Mouse (Mus musculus): ENCODE measurements at regions not wholly inside any gene's neighbourhood (a gene's known extent, or its start where the extent isn't known, plus 50 kb on each side); places are given as distances from the start of the nearest gene placed in this dataset.

DNA sequence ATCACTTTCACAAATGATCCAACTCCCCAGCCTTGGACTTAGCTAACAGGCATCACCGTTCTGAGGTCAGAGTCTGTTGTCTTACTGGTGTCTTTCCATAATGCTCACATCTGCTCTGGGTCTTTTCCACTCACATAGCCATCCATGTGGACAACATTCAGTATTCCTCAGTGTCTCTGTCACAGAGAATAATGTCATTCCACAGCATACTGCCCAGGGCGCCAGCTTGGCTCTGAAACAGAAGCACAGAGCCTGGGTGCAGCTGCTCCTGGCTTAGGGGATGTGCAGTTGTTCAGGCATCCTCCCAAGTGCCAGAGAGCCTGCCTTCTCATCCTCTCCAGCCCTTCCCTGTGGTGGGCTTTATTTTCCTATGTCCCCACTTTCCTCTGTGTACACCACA, 226.7 kb upstream of the Mki67 start:
- Histone ChIP-seq H3K27ac (ENCODE audit: low read length) (no peak overlapping the region), H3K9ac (replicated peaks; ENCODE audit: low read length) (no peak overlapping the region), H3K36me3 (ENCODE audit: insufficient read depth, low read length) (no peaks in the 10 kb centered on the region), H3K9me3 (ENCODE audit: low read length) (no peaks in the 10 kb centered on the region), H3K4me3 (ENCODE audit: low read length) (no peak overlapping the region), H3K4me2 (replicated peaks; ENCODE audit: low read depth, low read length) (no peak overlapping the region), H3K4me1 (ENCODE audit: insufficient read depth, low read length) (no peaks in the 10 kb centered on the region), H3K27me3 (ENCODE audit: insufficient read depth, low read length) (no peaks in the 10 kb centered on the region)
- no peak for ATAC-seq (ENCODE audit: low FRiP score, low TSS enrichment)
- WGBS, result 93% methylated on average over 2 of the region's 2 CpGs

DNA sequence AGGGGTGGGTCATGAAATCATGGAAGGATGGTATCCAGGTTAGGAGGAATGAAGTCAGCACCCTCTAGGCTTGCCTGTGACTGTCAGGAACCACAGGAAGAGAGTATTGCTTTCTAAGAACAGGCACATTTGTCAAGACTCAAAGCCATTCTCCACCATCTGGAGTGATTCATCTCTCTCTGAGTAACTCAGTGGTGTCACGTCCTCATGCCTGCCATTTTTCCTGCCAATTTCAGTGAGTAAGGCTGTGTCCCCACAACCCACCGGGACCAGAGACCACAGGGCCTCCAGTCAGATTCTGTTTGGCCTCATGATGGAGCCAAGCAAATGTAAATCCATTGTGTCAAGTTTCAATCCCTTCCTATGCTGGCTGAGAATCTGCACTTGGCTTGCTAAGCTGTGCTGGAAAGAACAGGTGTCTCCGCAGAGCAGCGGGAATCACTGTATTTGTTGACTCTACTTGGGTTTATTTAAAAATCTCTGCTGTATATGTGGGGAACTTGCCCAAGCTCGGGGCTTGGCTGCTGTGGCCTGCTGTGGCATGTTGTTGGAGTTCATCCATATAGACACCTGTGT, 230.0 kb upstream of the Mki67 start:
- Histone ChIP-seq H3K9ac (replicated peaks; ENCODE audit: low read length) (no peak overlapping the region), H3K9me3 (ENCODE audit: low read length) (no peaks in the 10 kb centered on the region), H3K36me3 (ENCODE audit: insufficient read depth, low read length) (no peaks in the 10 kb centered on the region), H3K4me2 (replicated peaks; ENCODE audit: low read depth, low read length) (no peak overlapping the region), H3K27me3 (ENCODE audit: insufficient read depth, low read length) (no peaks in the 10 kb centered on the region), H3K4me3 (ENCODE audit: low read length) (no peak overlapping the region), H3K4me1 (ENCODE audit: insufficient read depth, low read length) (no peaks in the 10 kb centered on the region), H3K27ac (ENCODE audit: low read length) (no peak overlapping the region)
- ATAC-seq (ENCODE audit: low FRiP score, low TSS enrichment), result no peak
- WGBS, result 82% methylated on average over 5 of the region's 5 CpGs

DNA sequence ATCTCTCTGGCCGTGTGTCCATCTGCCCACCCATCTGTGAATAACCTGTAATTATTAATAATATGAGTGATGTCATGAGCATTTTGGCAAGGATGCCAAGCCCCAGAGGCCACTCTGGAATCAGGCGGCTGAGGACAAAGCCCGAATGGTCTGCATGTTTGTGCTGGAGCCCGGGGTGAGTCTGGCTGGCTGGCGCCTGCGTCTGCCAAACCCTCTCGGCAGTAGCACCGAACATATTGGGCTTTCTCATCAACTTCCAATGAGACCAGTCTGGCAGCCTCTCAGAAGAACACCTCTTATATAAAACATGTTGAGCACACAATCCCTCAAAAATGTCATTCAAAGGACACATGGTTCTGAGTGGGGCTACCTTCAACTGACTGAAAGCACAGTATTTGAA, 244.9 kb upstream of the Mki67 start:
- no peak overlapping the region for H3K4me3 ChIP-seq (ENCODE audit: low read length)
- ATAC-seq (ENCODE audit: low FRiP score, low TSS enrichment), result no peak
- no peak overlapping the region for H3K9ac ChIP-seq (replicated peaks; ENCODE audit: low read length)
- WGBS, result 80% methylated on average over 8 of the region's 8 CpGs
- peaks cover 4% of the 10 kb centered on the region for H3K4me1 ChIP-seq (ENCODE audit: insufficient read depth, low read length)
- H3K36me3 ChIP-seq (ENCODE audit: insufficient read depth, low read length), result no peaks in the 10 kb centered on the region
- no peak overlapping the region for H3K27ac ChIP-seq (ENCODE audit: low read length)
- no peaks in the 10 kb centered on the region for H3K27me3 ChIP-seq (ENCODE audit: insufficient read depth, low read length)
- no peaks in the 10 kb centered on the region for H3K9me3 ChIP-seq (ENCODE audit: low read length)
- H3K4me2 ChIP-seq (replicated peaks; ENCODE audit: low read depth, low read length), result no peak overlapping the region

DNA sequence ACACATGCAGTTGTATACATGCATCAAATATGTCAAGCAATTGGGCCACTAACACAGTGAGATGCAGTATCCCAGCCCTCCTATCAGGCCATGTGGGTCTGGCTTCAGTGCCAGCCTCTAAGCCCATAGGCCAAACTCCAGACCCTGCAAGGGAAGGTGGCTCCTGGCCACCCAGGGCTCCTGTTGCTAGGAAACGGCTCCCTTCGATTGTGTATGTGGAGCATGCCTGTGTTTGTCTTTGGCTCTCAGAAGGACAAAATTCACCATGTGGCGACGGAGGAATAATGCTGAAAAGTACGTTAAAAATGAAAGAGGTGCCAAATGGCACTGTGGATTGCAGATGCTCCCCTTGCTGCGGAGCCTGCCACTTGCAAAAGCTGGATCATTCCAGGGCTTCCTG, 249.4 kb upstream of the Mki67 start:
- Histone ChIP-seq H3K4me2 (replicated peaks; ENCODE audit: low read depth, low read length) (no peak overlapping the region), H3K27ac (ENCODE audit: low read length) (no peak overlapping the region), H3K27me3 (ENCODE audit: insufficient read depth, low read length) (no peaks in the 10 kb centered on the region), H3K9me3 (ENCODE audit: low read length) (no peaks in the 10 kb centered on the region), H3K4me3 (ENCODE audit: low read length) (no peak overlapping the region), H3K9ac (replicated peaks; ENCODE audit: low read length) (no peak overlapping the region), H3K36me3 (ENCODE audit: insufficient read depth, low read length) (no peaks in the 10 kb centered on the region), H3K4me1 (ENCODE audit: insufficient read depth, low read length) (peaks cover 11% of the 10 kb centered on the region)
- 85% methylated on average over 6 of the region's 6 CpGs for WGBS
- 0 out of 2 replicates have a peak, but pooled peaks have one; percentile 9 for ATAC-seq (ENCODE audit: low FRiP score, low TSS enrichment)

DNA sequence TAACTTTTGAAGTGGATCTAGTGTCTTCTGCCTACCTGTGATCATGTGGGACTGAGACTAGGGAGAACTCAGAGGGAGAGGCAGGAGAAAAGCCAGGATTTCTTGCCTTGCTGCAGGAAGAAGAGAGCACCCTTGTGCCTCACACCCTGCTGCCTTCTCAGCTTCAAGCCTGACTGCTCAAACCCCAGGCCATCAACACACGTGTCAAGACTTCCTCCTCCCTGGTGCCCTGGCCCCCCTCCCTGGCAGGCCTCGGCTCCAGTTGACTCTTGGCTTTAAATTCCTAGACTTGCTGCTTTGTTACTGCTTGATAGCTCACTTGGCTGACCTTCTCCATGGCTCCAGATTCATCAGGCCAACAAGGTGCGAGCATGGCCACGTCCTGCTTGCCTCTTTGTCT, 250.1 kb upstream of the Mki67 start:
- no peak overlapping the region for H3K9ac ChIP-seq (replicated peaks; ENCODE audit: low read length)
- H3K27me3 ChIP-seq (ENCODE audit: insufficient read depth, low read length), result no peaks in the 10 kb centered on the region
- H3K4me3 ChIP-seq (ENCODE audit: low read length), result no peak overlapping the region
- peaks cover 11% of the 10 kb centered on the region for H3K4me1 ChIP-seq (ENCODE audit: insufficient read depth, low read length)
- no peaks in the 10 kb centered on the region for H3K9me3 ChIP-seq (ENCODE audit: low read length)
- no peak overlapping the region for H3K4me2 ChIP-seq (replicated peaks; ENCODE audit: low read depth, low read length)
- 35% methylated on average over 4 of the region's 4 CpGs for WGBS
- no peaks in the 10 kb centered on the region for H3K36me3 ChIP-seq (ENCODE audit: insufficient read depth, low read length)
- H3K27ac ChIP-seq (ENCODE audit: low read length), result no peak overlapping the region
- ATAC-seq (ENCODE audit: low FRiP score, low TSS enrichment), result peak; percentile 75

DNA sequence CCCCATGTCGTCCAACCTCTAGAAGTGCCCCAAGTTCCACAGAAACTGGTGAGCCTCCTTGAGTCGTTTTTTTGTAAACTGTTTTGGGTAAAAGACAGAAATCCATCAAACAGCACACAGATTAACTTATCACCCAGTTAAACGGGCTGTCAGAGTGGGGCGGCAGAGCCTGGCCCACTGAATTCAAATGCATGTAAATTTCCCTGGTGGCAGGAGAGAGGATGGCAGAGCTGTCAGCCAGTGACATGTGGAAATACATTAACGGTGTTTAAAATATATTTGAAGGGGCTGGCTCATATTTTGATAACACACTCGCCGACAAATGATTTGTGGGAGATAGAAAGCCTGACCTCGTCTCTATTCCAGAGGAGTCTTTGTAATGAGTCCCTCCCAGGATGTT, 252.5 kb upstream of the Mki67 start:
- H3K4me2 ChIP-seq (replicated peaks; ENCODE audit: low read depth, low read length), result no peak overlapping the region
- no peak overlapping the region for H3K4me3 ChIP-seq (ENCODE audit: low read length)
- no peak overlapping the region for H3K9ac ChIP-seq (replicated peaks; ENCODE audit: low read length)
- H3K27me3 ChIP-seq (ENCODE audit: insufficient read depth, low read length), result no peaks in the 10 kb centered on the region
- ATAC-seq (ENCODE audit: low FRiP score, low TSS enrichment), result no peak
- no peak overlapping the region for H3K27ac ChIP-seq (ENCODE audit: low read length)
- no peaks in the 10 kb centered on the region for H3K9me3 ChIP-seq (ENCODE audit: low read length)
- H3K36me3 ChIP-seq (ENCODE audit: insufficient read depth, low read length), result no peaks in the 10 kb centered on the region
- WGBS, result 36% methylated on average over 8 of the region's 8 CpGs
- peaks cover 11% of the 10 kb centered on the region for H3K4me1 ChIP-seq (ENCODE audit: insufficient read depth, low read length)

DNA sequence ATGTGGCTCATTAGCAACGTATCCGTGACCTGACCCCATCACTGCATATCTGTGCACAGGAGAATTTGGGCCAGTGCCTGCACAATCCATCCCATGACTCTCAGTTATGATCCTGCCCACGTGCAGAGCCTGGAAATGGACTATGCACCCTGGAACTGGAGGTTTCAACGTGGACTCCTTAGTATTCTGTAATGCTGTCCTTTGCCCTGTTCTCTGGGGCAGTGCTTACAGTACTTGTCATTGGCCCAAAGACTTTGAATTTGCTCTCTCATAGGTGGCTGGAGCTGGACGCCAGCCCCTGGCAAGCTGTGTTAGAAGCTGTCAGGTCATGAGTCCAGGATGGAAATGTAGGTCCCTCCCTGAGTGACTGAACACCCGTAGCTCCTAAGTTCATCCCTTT, 269.9 kb upstream of the Mki67 start:
- Histone ChIP-seq H3K4me1 (ENCODE audit: insufficient read depth, low read length) (peaks cover 6% of the 10 kb centered on the region; the same call in 1 of the 2 replicates), H3K9me3 (ENCODE audit: low read length) (no peaks in the 10 kb centered on the region), H3K4me2 (replicated peaks; ENCODE audit: low read depth, low read length) (no peak overlapping the region), H3K4me3 (ENCODE audit: low read length) (no peak overlapping the region), H3K36me3 (ENCODE audit: insufficient read depth, low read length) (no peaks in the 10 kb centered on the region), H3K9ac (replicated peaks; ENCODE audit: low read length) (no peak overlapping the region), H3K27me3 (ENCODE audit: insufficient read depth, low read length) (no peaks in the 10 kb centered on the region), H3K27ac (ENCODE audit: low read length) (no peak overlapping the region)
- WGBS, result 62% methylated on average over 6 of the region's 6 CpGs
- peak; percentile 63; the same call in 1 of the 2 replicates for ATAC-seq (ENCODE audit: low FRiP score, low TSS enrichment)

DNA sequence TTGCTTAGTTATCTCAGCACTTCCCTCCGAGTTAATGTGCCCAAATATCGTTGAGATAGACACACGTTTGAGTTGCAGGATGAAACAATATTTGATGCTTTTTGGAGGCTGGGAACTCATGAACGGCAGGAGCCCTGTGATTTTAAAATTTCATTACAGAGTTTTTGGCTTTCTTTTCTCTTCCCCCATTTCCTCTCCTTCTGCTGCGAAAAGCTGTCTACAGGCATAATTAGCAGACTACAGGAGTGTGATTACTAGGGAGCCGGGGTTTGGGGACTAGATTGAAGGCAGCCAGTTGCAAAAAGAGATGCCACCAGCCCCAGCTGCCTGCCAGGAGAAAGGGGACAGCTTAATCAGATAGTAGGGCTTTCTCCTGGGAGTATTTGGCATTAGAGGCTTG, 274.2 kb upstream of the Mki67 start:
- WGBS, result 66% methylated on average over 6 of the region's 6 CpGs
- no peak overlapping the region for H3K27ac ChIP-seq (ENCODE audit: low read length)
- no peaks in the 10 kb centered on the region for H3K4me1 ChIP-seq (ENCODE audit: insufficient read depth, low read length)
- H3K36me3 ChIP-seq (ENCODE audit: insufficient read depth, low read length), result no peaks in the 10 kb centered on the region
- no peaks in the 10 kb centered on the region for H3K9me3 ChIP-seq (ENCODE audit: low read length)
- H3K9ac ChIP-seq (replicated peaks; ENCODE audit: low read length), result no peak overlapping the region
- 0 out of 2 replicates have a peak, but pooled peaks cover 5% of the 10 kb centered on the region for H3K27me3 ChIP-seq (ENCODE audit: insufficient read depth, low read length)
- no peak overlapping the region for H3K4me2 ChIP-seq (replicated peaks; ENCODE audit: low read depth, low read length)
- H3K4me3 ChIP-seq (ENCODE audit: low read length), result no peak overlapping the region
- no peak for ATAC-seq (ENCODE audit: low FRiP score, low TSS enrichment)

DNA sequence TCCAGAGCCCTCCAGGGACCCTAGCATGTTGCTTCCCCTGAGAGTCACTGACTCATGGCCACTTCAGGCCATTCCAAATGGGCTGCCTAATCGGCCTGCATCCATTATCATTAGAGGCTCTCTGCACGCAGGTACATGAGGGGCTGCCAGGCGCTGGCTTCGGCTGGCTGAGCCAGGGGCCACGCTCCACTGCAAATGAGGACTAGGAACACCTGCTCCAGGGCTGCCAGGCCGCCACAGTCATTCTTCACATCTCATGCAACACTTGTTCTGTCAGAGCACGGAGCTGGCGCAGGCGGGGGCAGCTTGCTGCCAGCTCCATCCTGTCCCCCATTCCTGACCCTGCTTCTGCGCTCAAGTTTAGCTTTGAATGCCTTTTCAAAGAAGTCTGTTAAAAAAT, 280.7 kb upstream of the Mki67 start:
- WGBS, result 48% methylated on average over 10 of the region's 10 CpGs
- Histone ChIP-seq H3K36me3 (ENCODE audit: insufficient read depth, low read length) (no peaks in the 10 kb centered on the region), H3K4me3 (ENCODE audit: low read length) (no peak overlapping the region), H3K4me2 (replicated peaks; ENCODE audit: low read depth, low read length) (no peak overlapping the region), H3K9ac (replicated peaks; ENCODE audit: low read length) (no peak overlapping the region), H3K9me3 (ENCODE audit: low read length) (no peaks in the 10 kb centered on the region), H3K27me3 (ENCODE audit: insufficient read depth, low read length) (0 out of 2 replicates have a peak, but pooled peaks cover 3% of the 10 kb centered on the region), H3K4me1 (ENCODE audit: insufficient read depth, low read length) (peaks cover 13% of the 10 kb centered on the region), H3K27ac (ENCODE audit: low read length) (no peak overlapping the region)
- peak; percentile 95 for ATAC-seq (ENCODE audit: low FRiP score, low TSS enrichment)

DNA sequence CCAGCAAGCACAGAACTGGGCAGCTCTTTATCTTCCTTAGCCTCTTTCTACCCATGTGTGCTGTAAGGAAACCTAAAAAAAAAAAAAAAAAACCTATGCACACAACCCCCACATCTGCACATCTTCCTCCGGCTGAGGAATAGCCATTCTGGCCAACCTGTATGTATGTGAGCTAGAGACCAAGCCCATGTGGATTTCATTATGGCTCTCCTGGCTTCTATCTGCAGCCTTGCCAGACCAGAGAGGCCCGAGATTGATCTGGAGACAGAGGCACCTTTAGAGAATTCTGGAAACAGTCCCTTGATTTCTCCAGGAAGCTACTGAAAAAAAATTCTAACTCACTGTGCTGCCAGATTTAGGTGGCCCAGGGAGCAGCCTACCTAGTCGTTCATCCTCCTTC, 281.5 kb upstream of the Mki67 start:
- Histone ChIP-seq H3K4me2 (replicated peaks; ENCODE audit: low read depth, low read length) (no peak overlapping the region), H3K4me3 (ENCODE audit: low read length) (no peak overlapping the region), H3K9ac (replicated peaks; ENCODE audit: low read length) (no peak overlapping the region), H3K9me3 (ENCODE audit: low read length) (no peaks in the 10 kb centered on the region), H3K27me3 (ENCODE audit: insufficient read depth, low read length) (no peaks in the 10 kb centered on the region), H3K27ac (ENCODE audit: low read length) (no peak overlapping the region), H3K36me3 (ENCODE audit: insufficient read depth, low read length) (no peaks in the 10 kb centered on the region), H3K4me1 (ENCODE audit: insufficient read depth, low read length) (peaks cover 13% of the 10 kb centered on the region)
- no peak for ATAC-seq (ENCODE audit: low FRiP score, low TSS enrichment)
- 67% methylated on average over 3 of the region's 3 CpGs for WGBS

All from kidney, embryonic 16.5 days (tissue).